Mouse (Mus musculus) thymus, adult 2 months (tissue): ENCODE results near the gene Mfsd2a.

Experiments used
- CTCF ChIP-seq: fragments of 200-500 bp; IDR thresholded peaks from 2 replicates; pipeline ENCODE4 v1.5.1; 2012; ENCODE audit warnings: mild to moderate bottlenecking, control low read depth, low read length, moderate library complexity, borderline replicate concordance; ENCODE audit not compliant: control insufficient read depth, poor library complexity, insufficient read depth; ENCODE audit errors: extremely low read depth
- POLR2A ChIP-seq: fragments of 200-500 bp; IDR thresholded peaks from 2 replicates; pipeline ENCODE4 v1.6.1; 2012; ENCODE audit warnings: mild to moderate bottlenecking, low read length, control low read depth, moderate library complexity; ENCODE audit not compliant: control insufficient read depth, poor library complexity, insufficient read depth; ENCODE audit errors: extremely low read depth

DNA sequence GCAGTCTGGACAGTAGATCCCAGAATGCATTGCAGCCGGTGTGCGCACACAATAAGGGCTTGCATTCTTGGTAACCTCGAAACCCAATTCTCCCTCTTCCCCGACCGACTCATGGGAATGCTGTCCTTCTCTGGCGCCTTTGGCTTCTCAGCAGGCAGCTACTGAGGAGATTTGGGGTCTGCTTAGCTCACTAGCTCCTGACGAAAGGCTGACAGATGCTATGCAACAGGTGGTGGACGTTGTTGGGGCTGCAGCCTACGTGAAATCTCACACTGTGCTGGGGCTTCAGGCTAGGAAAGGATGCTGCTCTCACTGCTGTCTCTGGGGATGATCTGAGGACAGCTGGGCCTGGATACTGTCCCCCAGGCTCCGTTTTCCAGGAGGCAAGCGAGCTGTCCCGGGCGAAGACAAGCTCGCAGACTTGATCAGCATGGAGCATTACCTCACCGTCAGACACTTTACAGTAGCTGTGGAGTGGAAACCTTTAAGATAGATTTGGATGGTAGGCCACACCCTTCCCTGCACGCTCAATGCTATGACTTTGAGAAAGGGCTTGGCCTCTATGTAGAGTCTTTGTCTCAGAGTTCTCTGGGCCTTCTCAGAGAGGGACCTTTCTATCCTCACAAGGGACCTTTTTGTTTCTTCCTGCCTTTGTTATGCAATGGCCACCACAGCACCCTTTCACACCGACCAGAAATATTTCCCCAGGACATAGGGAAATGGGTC, 39.8 kb upstream of the Mfsd2a start:
- no peak for TF ChIP-seq CTCF
- TF ChIP-seq POLR2A: no peak
